25 mouse cellular contexts compared by ENCODE assay signal in the genomic region with DNA sequence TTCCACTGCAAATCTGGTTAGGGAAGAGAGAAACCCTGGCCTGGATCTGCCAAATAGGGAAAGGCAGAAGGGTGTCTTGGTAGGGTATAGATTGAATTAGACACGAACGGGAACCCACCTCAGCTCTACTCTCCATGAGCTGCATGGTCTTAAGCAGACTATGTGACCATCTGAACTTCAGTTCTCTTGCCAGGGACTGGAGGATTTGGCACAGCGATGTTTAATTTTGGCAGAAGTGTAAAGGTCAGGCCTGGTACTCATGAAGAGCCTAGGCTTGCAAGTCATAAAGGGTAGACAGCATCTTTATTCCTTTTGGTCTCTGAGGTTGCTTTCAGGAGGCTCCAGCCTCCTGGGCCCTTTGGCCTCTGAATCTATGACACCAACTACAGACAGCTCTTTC.
DNase-seq lines count a peak whose midpoint lies in the region; ATAC-seq and TF ChIP-seq lines count a peak whose summit lies in the region.
"Had no signal": no experiment of that assay in that cellular context is flagged by ENCODE, and none has a peak within 500 bp of the region (broad histone marks: within the 10 kb centered on the region; RNA-seq: fewer than 3 reads in every experiment).

No protein-coding gene starts in this region.

- ATAC-seq in hindbrain, postnatal 0 days: no peak
- ATAC-seq in hindbrain, embryonic 12.5 days (ENCODE audit: low FRiP score): no peak
- ATAC-seq: forebrain, embryonic 15.5 days; intestine, postnatal 0 days; liver, postnatal 0 days; midbrain, embryonic 16.5 days had no signal

- no peak overlapping the region for H3K4me2 ChIP-seq in hindbrain, postnatal 0 days (ENCODE audit: low read depth, low read length)
- H3K4me2 ChIP-seq in hindbrain, embryonic 12.5 days (replicated peaks): no peak overlapping the region
- H3K4me2 ChIP-seq: forebrain, embryonic 15.5 days; heart, embryonic 11.5 days had no signal

- H3K4me1 ChIP-seq in hindbrain, postnatal 0 days (ENCODE audit: insufficient read depth, low read length): 0 out of 2 replicates have a peak, but pooled peaks cover 6% of the 10 kb centered on the region
- no peaks in the 10 kb centered on the region for H3K4me1 ChIP-seq in hindbrain, embryonic 12.5 days
- H3K4me1 ChIP-seq in cerebellum, adult 2 months (ENCODE audit: control insufficient read depth, insufficient read depth, low read length): peaks cover 22% of the 10 kb centered on the region
- H3K4me1 ChIP-seq: embryonic facial prominence, embryonic 10.5 days; hindbrain, embryonic 10.5 days; limb, embryonic 10.5 days; midbrain, embryonic 10.5 days had no signal

- no peaks in the 10 kb centered on the region for H3K27me3 ChIP-seq in hindbrain, postnatal 0 days (ENCODE audit: insufficient read depth, low read length)
- H3K27me3 ChIP-seq in hindbrain, embryonic 12.5 days: no peaks in the 10 kb centered on the region
- no peaks in the 10 kb centered on the region for H3K27me3 ChIP-seq in cerebellum, adult 2 months (ENCODE audit: control insufficient read depth, insufficient read depth, low read length)
- H3K27me3 ChIP-seq: forebrain, embryonic 15.5 days had no signal

- 56% methylated on average over 3 of the region's 3 CpGs for WGBS in hindbrain, postnatal 0 days
- 93% methylated on average over 3 of the region's 3 CpGs for WGBS in hindbrain, embryonic 12.5 days
- 10% methylated on average over 3 of the region's 3 CpGs for WGBS in cerebellum, adult 2 months

- H3K36me3 ChIP-seq in hindbrain, postnatal 0 days (ENCODE audit: insufficient read depth, low read length): no peaks in the 10 kb centered on the region
- H3K36me3 ChIP-seq in hindbrain, embryonic 12.5 days: peaks cover 22% of the 10 kb centered on the region
- H3K36me3 ChIP-seq: forebrain, embryonic 15.5 days; limb, embryonic 10.5 days had no signal

- TF ChIP-seq POLR2A in cerebellum, adult 2 months (IDR thresholded peaks at IDR 0.05; ENCODE audit: borderline replicate concordance, insufficient read depth, low read length): no peak

- no peak overlapping the region for H3K9ac ChIP-seq in hindbrain, postnatal 0 days (replicated peaks; ENCODE audit: low read length)
- no peak overlapping the region for H3K9ac ChIP-seq in hindbrain, embryonic 12.5 days
- H3K9ac ChIP-seq: forebrain, embryonic 15.5 days; liver, postnatal 0 days had no signal

- TF ChIP-seq CTCF in hindbrain, postnatal 0 days (IDR thresholded peaks at IDR 0.05; ENCODE audit: low read depth): no peak
- no peak for TF ChIP-seq CTCF in cerebellum, adult 2 months (IDR thresholded peaks at IDR 0.05; ENCODE audit: borderline replicate concordance, insufficient read depth, low read depth, low read length)

- peak; percentile 75 to 82 for DNase-seq in adrenal gland, adult (ENCODE audit: inconsistent age in 2 of 2, low spot score in 1 of 2)
- no peak for DNase-seq in adrenal gland, adult 18-20 months (ENCODE audit: low spot score in 2 of 2)
- peak; percentile 13 for DNase-seq in hindbrain, postnatal 0 days (ENCODE audit: low spot score)
- DNase-seq in cerebellum, adult 2 months: peak; percentile 68 to 82
- peak; percentile 52 to 67 for DNase-seq in cerebellum, postnatal 36 days
- DNase-seq in right cerebral cortex, adult 2 months (ENCODE audit: low spot score in 2 of 2): no peak
- DNase-seq in spleen, postnatal 10 days (ENCODE audit: low spot score in 2 of 2): no peak
- DNase-seq: kidney, postnatal 4 days; layer of hippocampus, adult 9-11 months; liver; liver, postnatal 0 days; lung, postnatal 10 days; right cerebral cortex, postnatal 4 days; thymus, adult 18-20 months; thymus, postnatal 36 days had no signal

- no peak overlapping the region for H3K27ac ChIP-seq in hindbrain, postnatal 0 days
- H3K27ac ChIP-seq in hindbrain, embryonic 12.5 days: no peak overlapping the region
- peak overlapping the region; percentile 60 for H3K27ac ChIP-seq in cerebellum, adult 2 months (ENCODE audit: insufficient read depth, low read length)
- H3K27ac ChIP-seq: embryonic facial prominence, embryonic 10.5 days; forebrain, embryonic 15.5 days; hindbrain, embryonic 10.5 days; limb, embryonic 10.5 days; midbrain, embryonic 10.5 days had no signal

- no peaks in the 10 kb centered on the region for H3K9me3 ChIP-seq in hindbrain, postnatal 0 days (ENCODE audit: low read length)
- H3K9me3 ChIP-seq in hindbrain, embryonic 12.5 days (replicated peaks): no peaks in the 10 kb centered on the region
- H3K9me3 ChIP-seq: embryonic facial prominence, embryonic 10.5 days; forebrain, embryonic 15.5 days; hindbrain, embryonic 10.5 days; limb, embryonic 10.5 days; midbrain, embryonic 10.5 days had no signal

- H3K4me3 ChIP-seq in hindbrain, postnatal 0 days (ENCODE audit: low read length): no peak overlapping the region
- H3K4me3 ChIP-seq in hindbrain, embryonic 12.5 days: no peak overlapping the region
- H3K4me3 ChIP-seq in cerebellum, adult 2 months (replicated peaks; ENCODE audit: insufficient read depth, low read depth, low read length): no peak overlapping the region
- H3K4me3 ChIP-seq: embryonic facial prominence, embryonic 10.5 days; forebrain, embryonic 15.5 days; hindbrain, embryonic 10.5 days; limb, embryonic 10.5 days; midbrain, embryonic 10.5 days; myocyte had no signal

Comparison
In these comparisons a context has a peak if more than half of its experiments do, and no peak if none do; other contexts are left out.
1. DNase-seq: peak in adrenal gland, adult (2 of 2), hindbrain, postnatal 0 days (single experiment), cerebellum, adult 2 months (2 of 2) and cerebellum, postnatal 36 days (2 of 2); none in adrenal gland, adult 18-20 months (0 of 2), right cerebral cortex, adult 2 months (0 of 2) and spleen, postnatal 10 days (0 of 2).